Mouse (Mus musculus) WW6 (cell line): ENCODE measurements around the gene Usp15.

Source experiments
- DNase-seq: peaks from one replicate; pipeline ENCODE4 v3.0.0-alpha.2; 2013; ENCODE audit warnings: low read depth, low spot score

Usp15 gene

DNA sequence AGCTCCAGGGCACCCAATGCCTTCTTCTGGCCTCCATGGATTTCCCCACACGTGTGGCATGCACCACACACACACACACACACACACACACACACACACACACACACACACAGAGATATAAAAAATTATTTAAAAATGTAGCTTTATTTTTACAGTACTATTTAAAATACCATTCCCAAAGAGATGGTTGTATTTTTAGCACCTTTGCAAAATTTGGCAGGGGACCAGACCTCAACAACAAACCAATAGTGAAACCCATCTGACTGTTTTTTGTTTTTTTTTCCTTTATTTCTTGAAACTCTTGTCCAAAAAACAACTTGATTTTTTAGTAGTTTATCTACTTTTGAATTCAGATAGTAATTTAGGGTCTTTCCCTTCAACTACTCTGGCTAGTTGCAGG is 88.3 kb downstream of the Usp15 start:
- no peak for DNase-seq

DNA sequence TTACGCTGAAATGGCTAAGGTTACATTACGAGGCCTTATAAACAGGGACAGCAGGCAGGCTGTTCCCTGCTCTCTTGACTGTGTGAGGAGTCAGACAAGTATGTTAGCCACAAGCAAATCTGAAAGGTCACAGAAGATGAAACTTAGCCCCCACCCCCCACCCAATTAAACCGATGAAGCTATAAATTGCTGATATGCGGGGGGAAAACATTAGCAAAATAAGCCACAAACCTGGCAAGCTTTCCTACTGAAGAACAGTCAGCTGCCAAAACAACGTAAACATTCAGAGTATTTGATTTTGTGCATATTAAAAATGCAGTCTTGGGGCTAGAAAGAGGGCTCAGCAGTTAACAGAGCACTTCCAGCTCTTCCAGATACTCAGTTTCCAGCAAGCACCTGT is 88.7 kb downstream of the Usp15 start:
- DNase-seq: no peak

DNA sequence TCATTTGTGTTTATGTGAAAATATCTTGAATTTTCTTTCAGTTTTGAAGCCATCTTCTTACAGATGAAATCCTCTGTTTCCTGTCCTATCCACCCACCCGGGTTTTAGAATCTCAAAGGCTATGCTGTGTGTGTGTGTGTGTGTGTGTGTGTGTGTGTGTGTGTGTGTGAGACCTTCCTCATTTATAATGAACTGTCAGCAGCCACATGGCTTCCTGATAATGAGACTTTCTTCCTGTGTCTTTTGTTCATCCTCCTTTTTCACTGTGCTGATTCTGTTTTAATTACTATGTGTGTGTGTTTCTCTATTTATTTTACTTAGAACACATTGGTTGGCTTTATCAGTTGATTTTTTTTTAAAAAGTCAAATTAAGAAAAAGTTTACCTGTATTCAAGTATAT is 95.5 kb downstream of the Usp15 start:
- no peak for DNase-seq

DNA sequence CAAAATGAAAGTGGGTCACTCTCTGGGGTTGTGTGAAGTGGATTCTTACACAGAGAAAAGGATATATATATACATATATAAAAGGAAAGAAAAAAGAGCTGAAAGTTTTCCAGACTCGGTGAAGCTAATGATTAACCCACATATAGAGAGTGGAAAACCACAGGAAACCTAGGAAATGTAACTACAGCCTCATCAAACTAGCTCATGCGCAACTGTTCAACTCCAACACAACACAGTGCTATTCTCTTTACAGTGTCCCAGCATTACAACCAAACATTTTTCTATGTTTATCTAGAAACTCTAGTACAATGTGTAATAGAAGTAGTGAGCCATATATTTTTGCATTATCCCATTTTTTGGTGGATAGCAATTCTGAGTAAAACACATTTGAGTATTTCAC is 96.2 kb downstream of the Usp15 start:
- no peak for DNase-seq

DNA sequence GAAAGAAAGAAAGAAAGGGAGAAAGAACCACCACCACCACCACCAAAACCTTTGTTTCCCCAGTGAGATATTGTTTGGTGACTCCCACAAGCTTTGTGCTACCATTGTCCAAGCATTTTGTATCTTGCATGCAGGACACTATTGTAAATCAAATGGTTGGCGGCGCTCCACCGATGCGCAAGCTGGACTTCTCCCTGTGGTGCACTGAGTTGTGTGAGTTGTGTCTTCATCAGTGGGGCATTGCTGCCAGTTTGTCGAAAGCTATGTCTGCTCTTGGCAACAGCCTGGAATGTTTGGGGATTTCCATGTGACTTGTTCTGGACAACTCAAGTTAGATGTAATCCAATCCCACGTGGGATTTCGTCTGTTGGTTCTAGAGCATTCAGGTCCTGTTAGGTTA is 102.3 kb downstream of the Usp15 start:
- DNase-seq: no peak

DNA sequence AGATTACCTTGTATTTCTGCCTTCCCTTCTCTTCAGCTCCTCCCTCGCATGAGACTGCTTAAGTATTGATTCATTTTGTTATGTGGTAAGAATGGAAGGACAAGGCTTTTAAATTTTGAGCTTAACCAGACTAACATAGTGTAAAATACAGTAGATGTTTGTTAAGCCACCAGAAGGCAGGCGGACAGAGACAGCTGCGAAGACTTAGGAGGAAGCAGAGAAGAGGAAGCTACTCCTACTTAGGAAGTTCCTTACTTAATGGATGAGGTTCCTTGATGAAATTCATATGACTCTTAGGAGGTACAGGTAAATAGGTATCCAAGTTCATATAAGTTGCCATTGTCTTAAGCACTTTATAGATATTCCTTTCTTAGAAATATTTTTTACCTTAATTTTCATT is 104.2 kb downstream of the Usp15 start:
- no peak for DNase-seq

DNA sequence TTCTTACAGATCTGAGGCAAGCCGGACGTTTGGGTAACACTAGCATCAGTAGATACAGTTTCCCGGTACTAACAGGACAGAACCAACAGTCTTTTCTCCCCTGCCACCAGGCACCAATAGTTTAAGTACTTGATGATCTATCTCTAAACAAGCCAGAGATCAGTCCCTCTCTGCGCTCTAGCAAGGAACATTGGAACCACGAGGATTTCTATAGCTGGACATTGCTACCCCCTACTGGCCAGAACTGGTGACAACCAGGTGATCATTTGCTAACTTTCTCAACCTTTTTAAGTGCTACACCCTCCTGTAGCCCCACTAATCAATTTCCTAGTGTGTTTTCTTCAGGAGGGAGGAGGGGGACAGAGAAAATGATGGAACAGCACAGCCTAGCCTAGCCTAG is 105.1 kb downstream of the Usp15 start:
- no peak for DNase-seq

DNA sequence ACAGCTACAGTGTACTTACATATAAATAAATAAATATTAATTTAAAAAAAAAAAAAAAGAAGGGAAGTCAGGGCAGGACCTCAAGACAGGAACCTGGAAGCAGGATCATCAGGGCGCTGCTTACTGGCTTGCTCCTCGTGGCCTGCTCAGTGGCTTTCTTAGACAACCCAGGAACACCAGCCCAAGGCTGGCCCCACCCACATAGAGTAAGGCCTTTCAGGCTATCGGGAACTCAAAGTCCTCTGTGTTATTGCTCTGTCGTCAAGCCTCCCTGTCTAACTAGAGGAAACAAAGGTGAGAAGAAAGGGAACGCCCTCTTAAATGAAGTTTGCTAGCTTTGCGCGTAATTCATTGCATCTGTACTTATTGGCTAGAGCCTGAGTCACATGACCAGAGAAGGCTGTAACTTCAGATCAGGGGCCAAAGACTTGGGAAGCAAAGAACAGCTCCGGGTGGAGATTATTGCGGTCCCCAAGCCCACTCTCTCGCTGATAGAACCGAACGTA is 107.3 kb downstream of the Usp15 start:
- no peak for DNase-seq

DNA sequence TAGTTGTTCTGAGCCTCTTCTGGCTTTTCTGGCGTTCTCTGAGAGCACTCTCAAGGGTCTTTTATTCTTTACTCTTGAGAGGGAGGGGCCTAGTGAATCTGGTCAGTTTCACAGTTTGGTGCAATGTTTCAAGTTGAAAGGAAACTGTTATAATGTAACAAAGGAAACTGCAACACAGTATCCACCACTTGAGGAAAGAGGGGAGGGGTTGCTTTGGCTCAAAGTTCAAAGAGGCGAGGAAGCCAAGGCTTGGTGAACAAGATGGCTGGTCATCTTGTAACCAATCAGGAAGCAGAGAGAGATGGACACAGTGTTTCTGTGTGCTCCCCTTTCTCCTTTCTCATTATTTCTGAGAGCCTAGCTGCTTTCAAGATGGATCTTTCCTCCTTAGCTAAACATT is 109.9 kb downstream of the Usp15 start:
- no peak for DNase-seq

DNA sequence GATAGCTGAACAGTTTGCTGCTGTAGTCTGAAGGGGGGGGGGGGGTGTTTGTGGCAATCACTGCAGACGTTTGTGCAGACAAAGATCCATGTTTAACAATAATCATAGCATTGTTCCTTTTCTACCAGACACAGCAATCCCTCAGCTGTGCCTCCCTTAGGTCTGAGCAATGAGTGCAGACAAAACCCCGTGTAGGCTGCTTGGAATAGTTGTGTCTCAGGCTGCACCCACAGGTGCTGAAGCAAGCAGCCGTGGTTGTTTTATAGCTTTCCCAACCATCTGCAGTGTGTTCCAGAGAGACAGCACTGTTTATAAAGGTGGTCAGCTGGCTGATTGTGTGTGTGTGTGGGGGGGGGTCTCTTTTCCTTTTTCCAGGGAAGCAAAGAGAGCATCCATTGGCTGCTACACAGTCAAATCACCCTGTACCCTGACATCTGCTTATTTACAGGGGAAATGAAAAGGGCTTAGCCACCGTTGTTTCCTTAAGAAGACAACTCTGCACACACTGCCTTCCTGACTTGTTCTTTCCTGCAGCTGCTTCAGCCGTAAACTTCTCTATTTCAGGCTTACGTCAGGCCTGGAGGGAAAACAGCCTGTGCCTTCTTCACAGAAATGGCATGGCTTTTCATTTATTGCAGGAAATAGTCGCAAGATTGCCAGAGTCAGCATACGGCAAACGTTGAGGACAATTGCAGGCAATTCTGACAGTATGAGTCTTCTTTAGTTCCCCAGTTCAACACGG is 111.7 kb downstream of the Usp15 start:
- DNase-seq: no peak

DNA sequence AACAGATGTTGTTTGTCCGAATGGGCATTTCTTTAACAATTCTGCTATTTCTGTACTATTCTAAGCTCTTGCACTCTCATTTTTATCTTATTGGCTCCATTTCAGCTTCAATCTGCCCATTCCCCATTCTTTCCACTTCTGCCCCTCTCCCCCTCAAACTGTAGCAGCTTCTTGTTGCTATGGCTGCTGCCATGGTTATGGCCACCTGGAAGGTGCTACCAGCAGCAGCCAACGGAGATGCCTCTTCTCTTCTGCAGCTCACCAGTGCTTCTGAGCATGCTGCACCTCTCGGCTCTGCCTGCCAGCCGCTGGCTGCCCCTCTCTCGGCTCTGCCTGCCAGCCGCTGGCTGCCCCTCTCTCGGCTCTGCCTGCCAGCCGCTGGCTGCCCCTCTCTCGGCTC is 112.5 kb downstream of the Usp15 start:
- DNase-seq: no peak

DNA sequence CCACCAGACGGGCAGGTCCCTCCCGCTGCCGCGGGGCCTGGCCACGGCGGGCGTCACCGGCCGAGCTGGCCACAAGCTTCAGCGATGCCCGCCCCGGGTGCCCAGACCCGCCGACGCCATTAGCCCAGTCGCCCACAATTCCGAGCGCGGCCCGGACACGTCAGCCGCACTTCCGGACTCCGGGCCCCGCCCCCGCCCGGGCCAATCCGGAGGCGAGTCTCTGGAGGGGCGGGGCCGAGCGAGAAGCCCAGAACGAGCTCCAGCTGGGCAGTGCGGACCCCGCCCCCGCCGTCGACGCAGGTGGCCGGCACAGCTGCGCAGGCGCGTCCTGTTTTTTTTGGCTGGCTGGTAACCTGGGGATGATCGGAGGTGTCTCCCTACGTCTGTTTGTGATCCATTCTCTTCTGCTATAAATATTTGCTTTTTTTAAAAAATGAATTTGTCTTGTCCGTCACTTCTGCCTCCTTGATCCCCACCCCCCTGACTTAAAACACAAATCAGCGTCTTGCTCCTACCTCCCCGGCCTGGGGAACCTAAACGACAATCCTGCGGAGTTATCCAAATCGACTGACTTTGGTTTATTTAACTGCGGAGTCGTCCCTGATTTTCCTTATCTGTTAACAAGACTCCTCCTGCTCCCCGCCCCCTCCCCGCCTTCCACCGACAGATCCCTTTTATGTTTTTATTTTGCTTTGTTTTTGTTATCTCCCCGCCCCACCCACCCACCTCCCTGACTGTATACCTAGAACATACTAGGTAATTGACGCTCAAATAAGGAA is 120.4 kb downstream of the Usp15 start, which contains the start of gene Mon2:
Mon2 (minus strand) TSS at position 261 of the 779 bp plus-strand sequence.
- DNase-seq: peak; percentile 81

DNA sequence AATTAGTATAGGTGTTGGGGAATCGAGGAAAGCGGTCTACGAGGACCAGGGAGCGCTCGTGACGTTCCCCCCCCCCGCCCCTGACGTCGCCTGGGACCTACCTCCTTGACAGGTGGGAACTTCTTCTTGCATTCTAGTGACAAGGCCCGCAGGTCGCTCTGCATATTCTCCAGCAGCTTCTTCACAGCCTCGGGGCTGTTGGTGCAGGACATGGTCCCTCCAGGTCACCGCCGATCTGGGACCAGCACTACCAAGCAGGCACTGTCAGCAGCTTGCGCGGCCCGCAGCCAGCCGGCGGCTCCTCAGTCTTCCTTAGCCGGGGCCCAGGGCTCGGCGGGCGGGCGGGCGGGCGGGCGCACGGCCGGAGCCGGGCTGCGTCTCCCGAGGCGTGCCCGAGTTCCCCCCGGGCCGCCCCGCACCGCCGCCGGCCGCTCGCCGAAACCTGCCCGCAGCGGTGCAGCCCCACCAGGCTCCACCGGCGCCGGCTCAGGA is 121.0 kb downstream of the Usp15 start:
- DNase-seq: no peak

DNA sequence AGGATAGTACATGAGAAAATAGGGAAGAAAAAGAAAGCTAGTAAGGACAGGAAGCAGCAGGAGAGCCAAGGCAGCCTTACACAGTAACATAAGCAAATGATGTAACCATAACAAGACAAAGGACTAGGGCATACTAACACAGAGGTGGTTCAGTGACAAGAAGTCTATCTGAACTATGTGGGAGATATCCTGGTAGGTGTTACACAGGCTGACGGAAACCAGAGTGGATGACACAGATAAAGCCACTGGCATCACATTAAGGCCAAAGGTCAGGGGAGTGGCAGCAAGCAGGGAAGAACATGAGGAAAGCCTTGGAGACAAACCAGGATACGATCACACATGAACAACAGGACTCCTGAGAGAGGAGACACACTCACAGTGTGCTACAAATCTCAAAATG is 124.8 kb downstream of the Usp15 start:
- DNase-seq: no peak

DNA sequence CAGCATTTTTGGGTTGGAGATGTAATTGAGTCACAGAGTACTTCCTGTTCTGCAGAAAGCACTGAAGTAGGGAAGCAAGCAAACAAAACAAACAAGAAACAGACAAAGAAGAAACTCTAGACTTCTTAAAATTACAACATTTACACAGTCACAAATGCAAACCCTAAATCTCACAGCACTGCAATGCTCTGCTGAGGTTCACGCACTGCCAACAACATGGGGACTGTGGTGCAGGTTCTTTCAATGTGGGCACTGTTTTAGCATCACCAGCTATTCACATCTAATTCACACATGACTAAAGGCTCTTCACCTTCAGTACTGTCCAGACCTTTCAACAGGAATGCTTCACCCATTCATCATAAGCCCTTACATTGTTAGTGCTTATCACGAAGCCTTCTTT is 133.8 kb downstream of the Usp15 start:
- DNase-seq: no peak

DNA sequence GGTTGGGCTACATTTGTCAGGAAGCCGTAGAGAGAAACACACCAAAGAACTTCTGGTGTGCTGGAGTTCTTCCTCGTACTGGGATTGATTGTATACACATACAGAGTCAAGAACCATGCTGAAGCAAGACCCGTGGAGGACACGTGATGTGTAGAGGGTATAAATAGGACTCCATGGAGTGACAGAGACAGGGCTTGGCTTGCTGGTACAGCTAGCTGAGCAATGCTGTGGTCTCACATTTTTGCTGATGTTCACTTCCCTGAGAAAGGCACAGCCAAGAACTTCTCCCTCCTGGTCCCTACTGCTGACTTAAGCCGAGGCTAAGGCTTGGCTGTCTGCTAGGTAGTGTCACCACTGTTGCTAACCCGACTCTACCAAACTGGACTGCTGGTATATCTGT is 136.0 kb downstream of the Usp15 start:
- DNase-seq: no peak

DNA sequence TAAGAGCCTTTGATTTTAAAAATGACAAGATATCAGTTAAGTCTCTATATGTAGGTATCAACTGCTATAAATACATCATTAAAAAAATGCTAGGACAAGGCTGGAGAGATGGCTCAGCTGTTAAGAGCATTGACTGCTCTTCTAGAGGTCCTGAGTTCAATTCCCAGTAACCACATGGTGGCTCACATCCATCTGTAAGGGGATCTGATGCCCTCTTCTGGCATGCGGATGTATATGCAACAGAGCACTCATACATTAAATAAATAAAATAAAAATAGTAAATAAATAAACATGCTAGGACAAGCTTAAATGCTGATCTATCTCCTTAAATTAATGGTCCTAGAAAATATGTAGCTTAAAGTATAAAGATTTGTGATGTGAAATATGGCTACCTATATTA is 139.7 kb downstream of the Usp15 start:
- DNase-seq: no peak

DNA sequence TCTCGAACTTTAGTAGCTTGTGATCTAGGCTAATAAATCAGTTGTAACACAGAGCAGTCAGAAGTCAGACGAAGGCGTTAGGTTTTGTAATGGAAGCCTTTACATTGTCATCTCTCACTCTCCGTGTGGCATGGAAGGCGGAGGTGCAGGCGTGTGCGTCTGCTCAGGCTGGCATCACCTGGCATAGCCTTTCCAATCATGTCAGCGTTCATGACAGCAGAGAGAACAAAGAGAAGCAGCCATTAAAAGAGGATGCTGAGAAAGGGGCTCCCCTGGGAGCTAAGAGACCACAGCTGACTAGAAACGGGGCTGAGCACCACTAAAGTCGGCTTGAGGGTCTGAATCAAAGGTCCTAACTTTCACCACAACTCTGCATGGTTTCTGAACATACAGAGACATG is 140.3 kb downstream of the Usp15 start:
- DNase-seq: no peak

DNA sequence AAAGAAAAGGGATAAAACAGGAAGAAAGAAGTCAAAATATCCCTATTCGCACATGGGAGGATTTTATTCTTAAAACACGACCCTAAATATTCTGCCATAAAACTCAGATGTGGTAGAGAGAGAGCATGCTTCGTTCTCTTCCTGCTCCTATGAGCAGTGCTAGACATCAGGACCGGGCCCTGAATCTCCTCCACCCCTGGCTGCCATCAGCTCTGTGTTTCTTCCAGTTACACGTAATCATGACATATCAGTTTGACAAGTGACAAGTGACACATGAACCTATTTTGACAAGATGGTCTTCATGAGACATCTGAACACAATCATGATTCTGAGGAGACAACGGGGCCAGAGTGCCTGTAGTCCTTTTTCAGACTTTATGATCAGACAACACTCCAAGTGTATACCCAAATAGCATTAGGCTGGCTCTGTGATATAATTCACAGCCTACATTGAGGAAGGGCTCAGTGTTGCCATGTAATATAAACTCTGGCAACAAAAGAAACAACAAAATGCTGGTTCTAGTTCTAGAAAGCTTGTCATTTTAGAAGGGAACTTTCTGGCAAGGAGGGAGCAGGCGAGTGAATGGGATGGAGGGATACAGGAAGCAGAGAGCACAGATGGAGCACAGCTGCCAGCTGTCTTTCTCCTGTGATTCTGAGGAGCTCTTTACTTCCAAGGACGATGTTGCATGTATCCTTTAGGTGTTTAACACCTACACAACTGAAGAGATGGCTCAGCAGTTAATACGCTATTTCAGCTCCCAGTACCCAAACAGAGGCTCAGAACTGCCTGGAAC is 141.4 kb downstream of the Usp15 start:
- no peak for DNase-seq
